Mouse (Mus musculus): ENCODE data around the gene Tbc1d24. TPM values are rescaled to one million over a fixed set of nuclear protein-coding genes. Genes with fewer than 3 reads are reported as not detected.

Tbc1d24 gene
- polyA plus RNA-seq, 1 experiment from 2014 or later = 5.3 TPM

GRCm38 (mm10) chr17:24193769-24194168 lies 11.6 kb downstream of the Tbc1d24 start:
- no peak overlapping the region for H3K4me3 ChIP-seq
- no peak for DNase-seq (ENCODE audit: low spot score)
- WGBS = 49% methylated on average over 5 of the region's 5 CpGs
- no peaks in the 10 kb centered on the region for H3K27me3 ChIP-seq (ENCODE audit: insufficient read depth, poor library complexity, severe bottlenecking)
- H3K27ac ChIP-seq = peak overlapping the region; percentile 36; the same call in 1 of the 2 replicates
- peaks cover 58% of the 10 kb centered on the region for H3K4me1 ChIP-seq
- no peaks in the 10 kb centered on the region for H3K9me3 ChIP-seq
- H3K36me3 ChIP-seq = peaks cover 2% of the 10 kb centered on the region; the same call in 1 of the 2 replicates

- Histone ChIP-seq H3K27ac (no peak overlapping the region), H3K27me3 (ENCODE audit: insufficient read depth, poor library complexity, severe bottlenecking) (no peaks in the 10 kb centered on the region), H3K4me1 (peaks cover 53% of the 10 kb centered on the region), H3K36me3 (peaks cover 7% of the 10 kb centered on the region; the same call in 1 of the 2 replicates), H3K9me3 (no peaks in the 10 kb centered on the region), H3K4me3 (no peak overlapping the region)
- WGBS = 78% methylated on average over 8 of the region's 8 CpGs
- DNase-seq (ENCODE audit: low spot score) = no peak
Measured at GRCm38 (mm10) chr17:24193268-24193667, 12.1 kb downstream of the Tbc1d24 start.

GRCm38 (mm10) chr17:24192848-24193247 lies 12.5 kb downstream of the Tbc1d24 start:
- no peak overlapping the region for H3K27ac ChIP-seq
- no peaks in the 10 kb centered on the region for H3K27me3 ChIP-seq (ENCODE audit: insufficient read depth, poor library complexity, severe bottlenecking)
- no peak for DNase-seq (ENCODE audit: low spot score)
- no peak overlapping the region for H3K4me3 ChIP-seq
- WGBS = 84% methylated on average over 8 of the region's 8 CpGs
- peaks cover 52% of the 10 kb centered on the region for H3K4me1 ChIP-seq
- H3K36me3 ChIP-seq = peaks cover 10% of the 10 kb centered on the region; the same call in 1 of the 2 replicates
- H3K9me3 ChIP-seq = no peaks in the 10 kb centered on the region

GRCm38 (mm10) chr17:24191481-24191880 lies 13.9 kb downstream of the Tbc1d24 start:
- Histone ChIP-seq H3K27me3 (ENCODE audit: insufficient read depth, poor library complexity, severe bottlenecking) (no peaks in the 10 kb centered on the region), H3K4me3 (no peak overlapping the region), H3K9me3 (no peaks in the 10 kb centered on the region), H3K27ac (no peak overlapping the region), H3K4me1 (peaks cover 41% of the 10 kb centered on the region), H3K36me3 (peaks cover 10% of the 10 kb centered on the region; the same call in 1 of the 2 replicates)
- 71% methylated on average over 4 of the region's 4 CpGs for WGBS
- no peak for DNase-seq (ENCODE audit: low spot score)

GRCm38 (mm10) chr17:24190934-24191333 lies 14.4 kb downstream of the Tbc1d24 start:
- Histone ChIP-seq H3K4me3 (no peak overlapping the region), H3K4me1 (peaks cover 35% of the 10 kb centered on the region), H3K36me3 (peaks cover 11% of the 10 kb centered on the region; the same call in 1 of the 2 replicates), H3K9me3 (no peaks in the 10 kb centered on the region), H3K27me3 (ENCODE audit: insufficient read depth, poor library complexity, severe bottlenecking) (no peaks in the 10 kb centered on the region), H3K27ac (no peak overlapping the region)
- DNase-seq (ENCODE audit: low spot score) = no peak
- whole genome bisulfite sequencing = 89% methylated on average over 2 of the region's 2 CpGs

- H3K4me3 ChIP-seq = no peak overlapping the region
- no peaks in the 10 kb centered on the region for H3K9me3 ChIP-seq
- H3K36me3 ChIP-seq = no peaks in the 10 kb centered on the region
- no peak overlapping the region for H3K27ac ChIP-seq
- no peaks in the 10 kb centered on the region for H3K27me3 ChIP-seq (ENCODE audit: insufficient read depth, poor library complexity, severe bottlenecking)
- 76% methylated on average over 3 of the region's 3 CpGs for WGBS
- H3K4me1 ChIP-seq = peaks cover 11% of the 10 kb centered on the region
- DNase-seq (ENCODE audit: low spot score) = peak; percentile 72
Measured at GRCm38 (mm10) chr17:24174259-24174658, 31.1 kb downstream of the Tbc1d24 start.

GRCm38 (mm10) chr17:24173423-24173822 lies 31.9 kb downstream of the Tbc1d24 start:
- H3K36me3 ChIP-seq = no peaks in the 10 kb centered on the region
- H3K4me3 ChIP-seq = no peak overlapping the region
- H3K4me1 ChIP-seq = peaks cover 11% of the 10 kb centered on the region
- H3K9me3 ChIP-seq = no peaks in the 10 kb centered on the region
- DNase-seq (ENCODE audit: low spot score) = peak; percentile 79
- no peak overlapping the region for H3K27ac ChIP-seq
- 2% methylated on average over 3 of the region's 3 CpGs for WGBS
- H3K27me3 ChIP-seq (ENCODE audit: insufficient read depth, poor library complexity, severe bottlenecking) = no peaks in the 10 kb centered on the region

GRCm38 (mm10) chr17:24171738-24172137 lies 33.6 kb downstream of the Tbc1d24 start:
- no peaks in the 10 kb centered on the region for H3K27me3 ChIP-seq (ENCODE audit: insufficient read depth, poor library complexity, severe bottlenecking)
- H3K27ac ChIP-seq = no peak overlapping the region

GRCm38 (mm10) chr17:24170729-24171128 lies 34.6 kb downstream of the Tbc1d24 start:
- Histone ChIP-seq H3K4me3 (no peak overlapping the region), H3K27ac (peak overlapping the region; percentile 25; the same call in 1 of the 2 replicates)
- WGBS = 67% methylated on average over 5 of the region's 5 CpGs

More at GRCm38 (mm10) chr17:24171738-24172137, 33.6 kb downstream of the Tbc1d24 start:
- DNase-seq (ENCODE audit: low spot score) = no peak
- peaks cover 13% of the 10 kb centered on the region for H3K36me3 ChIP-seq
- peaks cover 19% of the 10 kb centered on the region for H3K4me1 ChIP-seq
- no peaks in the 10 kb centered on the region for H3K9me3 ChIP-seq
- 86% methylated on average over 4 of the region's 4 CpGs for WGBS
- no peak overlapping the region for H3K4me3 ChIP-seq

GRCm38 (mm10) chr17:24170125-24170524 lies 35.2 kb downstream of the Tbc1d24 start:
- WGBS = 60% methylated on average over 3 of the region's 3 CpGs
- Histone ChIP-seq H3K9me3 (no peaks in the 10 kb centered on the region), H3K27ac (peak overlapping the region; percentile 100)

More at GRCm38 (mm10) chr17:24170729-24171128, 34.6 kb downstream of the Tbc1d24 start:
- H3K36me3 ChIP-seq = peaks cover 19% of the 10 kb centered on the region
- no peaks in the 10 kb centered on the region for H3K9me3 ChIP-seq
- DNase-seq (ENCODE audit: low spot score) = no peak
- peaks cover 19% of the 10 kb centered on the region for H3K4me1 ChIP-seq
- no peaks in the 10 kb centered on the region for H3K27me3 ChIP-seq (ENCODE audit: insufficient read depth, poor library complexity, severe bottlenecking)

GRCm38 (mm10) chr17:24169317-24170065 lies 35.9 kb downstream of the Tbc1d24 start, which contains the start of gene Atp6v0c:
Gene Atp6v0c (minus strand): TSS chr17:24169702.
- Histone ChIP-seq H3K27ac (peak within 1 kb of the TSS; percentile 100), H3K9me3 (no peaks in the 10 kb centered on the region), H3K36me3 (peaks cover 30% of the 10 kb centered on the region), H3K4me1 (peaks cover 30% of the 10 kb centered on the region), H3K4me3 (peak within 1 kb of the TSS; percentile 84), H3K27me3 (ENCODE audit: insufficient read depth, poor library complexity, severe bottlenecking) (no peaks in the 10 kb centered on the region)
- under 1% methylated on average over 58 of the region's 58 CpGs for WGBS
- peak; percentile 97 for DNase-seq (ENCODE audit: low spot score)

More at GRCm38 (mm10) chr17:24170125-24170524, 35.2 kb downstream of the Tbc1d24 start:
- Histone ChIP-seq H3K4me1 (peaks cover 25% of the 10 kb centered on the region), H3K36me3 (peaks cover 25% of the 10 kb centered on the region), H3K27me3 (ENCODE audit: insufficient read depth, poor library complexity, severe bottlenecking) (no peaks in the 10 kb centered on the region), H3K4me3 (peak overlapping the region; percentile 84)
- no peak for DNase-seq (ENCODE audit: low spot score)

GRCm38 (mm10) chr17:24168590-24169277 lies 36.6 kb downstream of the Tbc1d24 start:
- peak overlapping the region; percentile 100 for H3K27ac ChIP-seq
- no peaks in the 10 kb centered on the region for H3K27me3 ChIP-seq (ENCODE audit: insufficient read depth, poor library complexity, severe bottlenecking)
- peaks cover 31% of the 10 kb centered on the region for H3K36me3 ChIP-seq
- no peaks in the 10 kb centered on the region for H3K9me3 ChIP-seq
- peaks cover 30% of the 10 kb centered on the region for H3K4me1 ChIP-seq
- peak overlapping the region; percentile 84 for H3K4me3 ChIP-seq
- DNase-seq (ENCODE audit: low spot score) = peak; percentile 88
- whole genome bisulfite sequencing = under 1% methylated on average over 39 of the region's 41 CpGs
